ENCODE assay signal across 8 mouse cellular contexts in the genomic region with DNA sequence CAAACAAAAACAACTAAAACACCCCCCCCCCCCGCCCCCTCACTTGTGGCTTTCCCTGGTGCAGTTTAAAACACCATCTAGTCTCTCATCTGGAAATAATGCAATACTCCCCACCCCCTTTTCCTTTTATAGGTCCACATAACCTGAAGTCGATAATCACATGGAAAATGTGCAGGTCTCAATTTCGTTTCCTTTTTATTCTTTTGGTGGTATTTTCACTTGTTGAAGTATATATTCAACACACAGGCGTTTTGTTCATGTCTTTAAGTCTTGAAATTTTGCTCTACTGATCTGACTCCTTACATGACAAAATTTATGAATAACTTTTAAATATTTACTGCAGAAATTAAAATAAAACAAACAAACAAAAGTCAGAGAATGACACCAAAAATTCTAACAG. TPM values are rescaled to one million over a fixed set of nuclear protein-coding genes. Genes with fewer than 3 reads are reported as not detected.
DNase-seq lines count a peak whose midpoint lies in the region; ATAC-seq and TF ChIP-seq lines count a peak whose summit lies in the region.

No protein-coding gene starts in this region.

- WGBS in kidney, embryonic 14.5 days: 0% methylated on average over 4 of the region's 4 CpGs
- WGBS in midbrain, embryonic 11.5 days: under 1% methylated on average over 4 of the region's 4 CpGs

- no peak for ATAC-seq in kidney, embryonic 14.5 days (ENCODE audit: low FRiP score, low TSS enrichment)
- peak; percentile 14; the same call in 1 of the 2 replicates for ATAC-seq in midbrain, embryonic 11.5 days (ENCODE audit: low FRiP score)

- TF ChIP-seq POLR2A in brain, embryonic 14.5 days (IDR thresholded peaks at IDR 0.05; ENCODE audit: borderline replicate concordance, extremely low read depth, insufficient read depth, insufficient read length, poor library complexity, severe bottlenecking): no peak

- peak overlapping the region; percentile 25; the same call in 1 of the 2 replicates for H3K9ac ChIP-seq in kidney, embryonic 14.5 days (ENCODE audit: low read depth, low read length)
- H3K9ac ChIP-seq in midbrain, embryonic 11.5 days (ENCODE audit: low read length): peak overlapping the region; percentile 41; the same call in 1 of the 2 replicates

- no peak for DNase-seq in kidney, postnatal 10 days
- peak; percentile 35 for DNase-seq in brain, embryonic 14.5 days (ENCODE audit: low read depth)
- peak; percentile 8 to 15 for DNase-seq in heart, postnatal 10 days
- DNase-seq in midbrain, embryonic 11.5 days (ENCODE audit: low spot score, missing footprints): no peak
- no peak for DNase-seq in left cerebral cortex, postnatal 36 days (ENCODE audit: low spot score in 2 of 2)
- DNase-seq in testis, postnatal 10 days (ENCODE audit: low spot score): no peak
- DNase-seq in thymus, postnatal 10 days (ENCODE audit: low spot score in 2 of 2): no peak

- H3K4me1 ChIP-seq in kidney, embryonic 14.5 days (ENCODE audit: control insufficient read depth, insufficient read depth, low read length): peaks cover 10% of the 10 kb centered on the region; the same call in 1 of the 2 replicates
- H3K4me1 ChIP-seq in midbrain, embryonic 11.5 days (ENCODE audit: control insufficient read depth, insufficient read depth, low read length): peaks cover 10% of the 10 kb centered on the region; the same call in 1 of the 2 replicates

- no peaks in the 10 kb centered on the region for H3K27me3 ChIP-seq in kidney, embryonic 14.5 days (ENCODE audit: control insufficient read depth, insufficient read depth, low read length)
- no peaks in the 10 kb centered on the region for H3K27me3 ChIP-seq in midbrain, embryonic 11.5 days (ENCODE audit: control insufficient read depth, insufficient read depth, low read length)

- no peaks in the 10 kb centered on the region for H3K9me3 ChIP-seq in kidney, embryonic 14.5 days (ENCODE audit: control insufficient read depth, low read length)
- H3K9me3 ChIP-seq in midbrain, embryonic 11.5 days (ENCODE audit: control insufficient read depth, low read length): no peaks in the 10 kb centered on the region

- no peaks in the 10 kb centered on the region for H3K36me3 ChIP-seq in kidney, embryonic 14.5 days (ENCODE audit: control insufficient read depth, insufficient read depth, low read length)
- H3K36me3 ChIP-seq in midbrain, embryonic 11.5 days (ENCODE audit: control insufficient read depth, insufficient read depth, low read length): no peaks in the 10 kb centered on the region

- H3K27ac ChIP-seq in kidney, embryonic 14.5 days (ENCODE audit: low read depth, low read length): peak overlapping the region; percentile 71; the same call in 1 of the 2 replicates
- peak overlapping the region; percentile 16; the same call in 1 of the 2 replicates for H3K27ac ChIP-seq in midbrain, embryonic 11.5 days (ENCODE audit: low read depth, low read length)

- H3K4me2 ChIP-seq in kidney, embryonic 14.5 days (replicated peaks; ENCODE audit: low read depth, low read length): peak overlapping the region; percentile 67
- H3K4me2 ChIP-seq in midbrain, embryonic 11.5 days: peak overlapping the region; percentile 58

- peak overlapping the region; percentile 47 for H3K4me3 ChIP-seq in kidney, embryonic 14.5 days (ENCODE audit: low read length)
- H3K4me3 ChIP-seq in midbrain, embryonic 11.5 days (ENCODE audit: low read depth, low read length): peak overlapping the region; percentile 46

- no peak for TF ChIP-seq CTCF in brain, embryonic 14.5 days (IDR thresholded peaks at IDR 0.05; ENCODE audit: borderline replicate concordance, extremely low read depth, insufficient read depth, insufficient read length)

- intact Hi-C loops in heart, postnatal 10 days (cut with DNase I): loop anchor here (5.0 kb wide), 2 partner anchors 656 to 766 kb away; a partner anchor contains a TSS
- intact Hi-C loops in left cerebral cortex, postnatal 36 days (cut with DNase I): loop anchor here (1.0 to 10.0 kb wide), 3 partner anchors 231 to 768 kb away; a partner anchor contains a TSS

RNA-seq across cellular contexts. Expression of a gene that starts 1.3 kb away (rescaled TPM):
- 2.8 and 4.8 TPM in 2 replicates for polyA plus RNA-seq in kidney, embryonic 14.5 days (2014; fragmentation: Nextera tagmentation; extraction: Ambion mirVana)
- polyA plus RNA-seq in brain, embryonic 14.5 days (2012; rRNA removed): 5.5 TPM in 2 replicates
- 1 to 10 TPM; 6.5 to 9.6 TPM for total RNA-seq in heart, postnatal 10 days (2021)
- 2.6 and 3.3 TPM in 2 replicates for polyA plus RNA-seq in midbrain, embryonic 11.5 days (2014; fragmentation: Nextera tagmentation; extraction: Ambion mirVana)
- total RNA-seq in left cerebral cortex, postnatal 36 days (2021): 1 to 10 TPM; 4.4 to 4.9 TPM

RNA-seq across cellular contexts. Expression of a gene that starts 57.7 kb away (rescaled TPM):
- 19.5 and 21.9 TPM in 2 replicates for polyA plus RNA-seq in kidney, embryonic 14.5 days (2014; fragmentation: Nextera tagmentation; extraction: Ambion mirVana)
- 6.6 and 9.0 TPM in 2 replicates for polyA plus RNA-seq in brain, embryonic 14.5 days (2012; rRNA removed)
- 10 to 100 TPM in 1 of 2 experiments, 1 to 10 TPM in 1; 8.8 to 10.2 TPM for total RNA-seq in heart, postnatal 10 days (2021)
- polyA plus RNA-seq in midbrain, embryonic 11.5 days (2014; fragmentation: Nextera tagmentation; extraction: Ambion mirVana): 15.7 and 16.4 TPM in 2 replicates
- total RNA-seq in left cerebral cortex, postnatal 36 days (2021): 10 to 100 TPM in 1 of 2 experiments, 1 to 10 TPM in 1; 9.3 to 13.7 TPM

RNA-seq across cellular contexts. Expression of a gene that starts 57.9 kb away (rescaled TPM):
- 80.3 and 123 TPM in 2 replicates for polyA plus RNA-seq in kidney, embryonic 14.5 days (2014; fragmentation: Nextera tagmentation; extraction: Ambion mirVana)
- 4.9 and 11.1 TPM in 2 replicates for polyA plus RNA-seq in brain, embryonic 14.5 days (2012; rRNA removed)
- total RNA-seq in heart, postnatal 10 days (2021): 1 to 10 TPM; 3.8 to 5.5 TPM
- polyA plus RNA-seq in midbrain, embryonic 11.5 days (2014; fragmentation: Nextera tagmentation; extraction: Ambion mirVana): 75.1 and 77.1 TPM in 2 replicates
- total RNA-seq in left cerebral cortex, postnatal 36 days (2021): 1 to 10 TPM; 1.0 to 1.2 TPM

Comparison
In these comparisons a context has a peak if more than half of its experiments do, and no peak if none do; other contexts are left out.
1. DNase-seq: peak in brain, embryonic 14.5 days (single experiment) and heart, postnatal 10 days (2 of 2); none in kidney, postnatal 10 days (single experiment), midbrain, embryonic 11.5 days (single experiment), left cerebral cortex, postnatal 36 days (0 of 2), testis, postnatal 10 days (single experiment) and thymus, postnatal 10 days (0 of 2).